Mouse (Mus musculus): ENCODE data around the gene Cacna1f.

Cacna1f gene

DNA sequence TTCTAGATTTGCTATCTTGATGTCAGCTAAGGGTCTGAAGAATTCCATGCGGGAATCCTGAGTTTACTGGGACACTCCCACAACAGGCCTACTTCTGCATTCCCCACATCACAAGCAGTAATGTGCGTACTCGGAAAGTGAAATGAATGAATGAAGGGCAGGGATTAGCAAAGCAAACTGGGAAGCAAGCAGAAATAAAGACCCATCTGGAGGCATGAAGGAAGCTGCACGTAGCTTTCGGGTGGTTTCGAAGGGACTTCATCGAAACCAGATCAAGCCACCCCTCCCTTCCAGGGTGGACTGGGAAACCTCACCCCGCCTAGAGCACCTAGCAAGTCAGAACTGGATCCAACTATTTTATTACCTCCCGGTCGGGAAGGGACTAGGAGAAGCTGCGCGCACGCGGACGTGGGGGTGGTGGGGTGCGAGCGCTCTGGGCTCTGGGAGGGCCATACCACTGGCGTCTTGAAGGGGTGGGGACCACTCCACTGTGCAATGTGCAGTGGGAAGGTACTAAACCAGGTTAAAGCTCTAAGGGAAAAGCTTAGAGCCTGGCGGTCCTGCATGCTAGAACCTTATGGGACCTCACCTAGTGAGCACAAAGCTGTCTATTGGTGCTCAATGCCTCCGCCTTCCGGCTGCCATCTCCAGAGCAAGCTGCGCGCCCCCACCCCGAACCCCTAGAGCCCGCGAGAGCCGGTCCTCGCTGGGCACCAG lies 67.6 kb downstream of the Cacna1f start:
- no peak for DNase-seq (ENCODE audit: low spot score)

DNA sequence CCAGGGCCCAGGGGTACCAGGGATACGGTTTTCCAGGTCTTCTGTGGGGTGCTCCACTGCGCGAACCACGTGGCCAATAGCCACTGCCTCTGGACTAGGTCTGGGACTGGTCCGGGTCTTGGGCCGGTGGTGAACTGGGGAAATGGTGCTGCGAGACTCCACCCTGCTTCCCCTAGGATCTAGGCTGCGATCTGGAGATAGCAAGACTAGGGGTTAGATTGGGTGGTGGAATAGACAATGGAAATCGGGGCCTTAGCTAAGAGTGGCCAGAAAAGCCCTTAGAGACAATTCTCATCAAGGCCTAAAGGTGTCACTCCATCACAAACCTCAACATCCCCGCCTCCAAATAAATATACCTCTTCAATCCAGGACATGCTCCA lies 68.1 kb downstream of the Cacna1f start:
- no peak for DNase-seq (ENCODE audit: low spot score)

DNA sequence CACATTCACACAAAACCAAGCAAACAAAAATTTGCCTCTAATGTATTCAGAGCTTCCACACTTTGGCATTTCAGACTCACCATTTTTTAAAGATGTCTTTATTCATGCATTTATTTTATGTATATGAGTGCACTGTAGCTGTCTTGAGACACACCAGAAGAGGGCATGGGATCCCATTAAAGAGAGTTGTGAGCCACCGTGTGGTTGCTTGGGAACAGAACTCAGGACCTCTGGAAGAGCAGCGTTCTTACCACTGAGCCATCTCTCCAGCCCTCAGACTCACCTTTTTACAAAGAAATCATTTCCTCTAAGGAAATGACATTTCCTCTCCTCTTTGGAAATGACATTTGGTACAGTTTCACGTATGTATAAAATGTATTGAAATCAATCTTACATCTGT lies 72.1 kb downstream of the Cacna1f start:
- DNase-seq (ENCODE audit: low spot score), result no peak

DNA sequence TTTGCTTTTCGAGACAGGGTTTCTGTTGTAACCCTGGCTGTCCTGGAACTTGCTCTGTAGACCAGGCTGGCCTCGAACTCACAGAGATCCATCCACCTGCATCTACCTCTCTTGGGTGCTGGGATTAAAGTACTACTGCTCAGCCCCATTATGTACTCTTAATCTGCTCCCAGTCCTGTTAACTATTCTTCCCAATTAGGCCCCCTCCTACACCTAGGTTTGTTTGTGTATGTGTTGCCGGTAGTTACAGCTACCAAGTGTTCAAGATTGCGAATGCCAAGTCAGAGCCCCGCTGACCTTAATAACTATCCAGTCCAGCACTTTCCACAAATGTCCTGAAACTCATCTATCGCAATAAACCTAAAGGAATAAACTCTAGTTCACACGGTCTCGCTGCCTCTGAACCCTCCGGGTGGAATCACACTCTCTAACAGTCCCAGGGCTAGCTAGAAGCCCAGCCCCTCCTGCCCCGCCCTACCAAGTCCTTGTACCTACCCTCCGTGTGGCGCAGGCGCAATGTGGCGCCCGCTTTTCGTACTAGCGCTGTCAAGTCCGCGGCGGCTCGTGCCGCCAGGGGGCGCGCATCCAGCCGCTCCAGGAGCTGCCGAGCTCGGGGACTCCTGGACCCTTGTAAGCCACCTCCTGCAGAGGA lies 72.6 kb downstream of the Cacna1f start:
- peak; percentile 69 for DNase-seq (ENCODE audit: low spot score)

DNA sequence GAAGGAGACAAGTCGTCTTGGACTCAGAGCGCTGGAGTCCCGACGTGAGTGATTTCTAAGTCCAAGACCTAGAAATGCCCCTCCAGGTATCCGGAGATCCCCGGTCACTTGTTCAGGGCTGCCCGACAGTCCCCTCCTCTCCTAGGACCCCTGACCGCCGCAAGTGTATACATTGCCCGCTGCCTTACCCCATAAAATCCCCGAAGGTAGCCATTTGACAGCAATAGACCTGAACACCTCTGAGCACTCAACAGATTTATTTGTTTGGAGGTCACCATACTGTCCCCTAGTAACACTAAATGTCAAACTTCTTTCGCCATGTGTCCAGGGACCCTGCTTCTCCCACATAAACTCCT lies 73.2 kb downstream of the Cacna1f start:
- no peak for DNase-seq (ENCODE audit: low spot score)

DNA sequence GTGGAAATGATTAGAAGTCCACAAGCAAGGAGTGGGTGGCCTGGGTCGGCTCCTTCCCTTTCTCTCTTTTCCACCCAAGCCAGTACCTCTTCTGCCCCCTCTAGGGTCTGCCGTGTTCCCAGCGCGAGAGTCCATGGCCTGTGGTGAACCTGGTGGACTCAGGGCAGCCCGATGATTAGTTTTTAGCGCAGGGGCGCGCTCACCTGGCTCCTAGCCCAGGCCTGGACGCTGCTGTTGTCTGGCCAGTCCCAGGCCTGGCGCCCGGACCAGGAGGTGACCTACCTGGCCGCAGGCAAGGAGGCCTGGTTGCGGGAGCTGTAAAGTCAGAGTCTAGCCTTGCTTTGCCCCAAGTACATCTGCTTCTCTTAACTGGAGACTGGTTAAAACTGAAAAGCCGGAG lies 74.0 kb downstream of the Cacna1f start, which contains the start of gene Magix:
Magix (minus strand) TSS at position 388 of the 400 bp plus-strand sequence.
- DNase-seq (ENCODE audit: low spot score), result no peak

Measured in ovary, postnatal 10 days (tissue).